Mouse (Mus musculus) olfactory bulb, adult 2 months (tissue): ENCODE data around the gene Sema3a.

Source experiments
- CTCF ChIP-seq: fragments of 200-500 bp; IDR thresholded peaks from 2 replicates; pipeline ENCODE4 v1.5.1; 2012; ENCODE audit warnings: low read depth, mild to moderate bottlenecking, low read length, moderate library complexity; ENCODE audit not compliant: insufficient read depth
- POLR2A ChIP-seq: fragments of 200-500 bp; IDR thresholded peaks from 2 replicates; pipeline ENCODE4 v1.6.1; 2012; ENCODE audit warnings: mild to moderate bottlenecking, low read depth, low read length, moderate library complexity; ENCODE audit not compliant: insufficient read depth

DNA sequence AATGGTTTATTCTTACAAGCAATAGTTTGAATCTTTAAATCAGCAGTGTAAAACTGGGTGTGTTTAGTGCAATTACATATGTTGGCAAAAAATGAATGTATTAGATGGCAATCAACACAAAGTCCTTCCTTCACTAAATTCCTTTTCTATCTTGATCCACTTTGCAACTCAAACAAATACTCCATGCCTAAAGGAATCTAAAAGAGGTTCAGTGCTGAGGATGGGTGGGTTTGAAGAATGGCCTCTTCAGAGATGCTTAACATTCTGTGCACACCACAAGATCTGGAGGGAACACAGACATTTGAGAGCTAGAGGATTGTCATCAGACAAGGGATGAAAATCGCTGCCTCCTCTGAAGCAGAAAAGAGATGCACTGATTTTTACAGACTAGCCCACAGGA is 228.3 kb downstream of the Sema3a start:
- no peak for TF ChIP-seq CTCF
- no peak for TF ChIP-seq POLR2A
